Mouse (Mus musculus): Measurements from ENCODE around the gene Slc37a1.

DNA sequence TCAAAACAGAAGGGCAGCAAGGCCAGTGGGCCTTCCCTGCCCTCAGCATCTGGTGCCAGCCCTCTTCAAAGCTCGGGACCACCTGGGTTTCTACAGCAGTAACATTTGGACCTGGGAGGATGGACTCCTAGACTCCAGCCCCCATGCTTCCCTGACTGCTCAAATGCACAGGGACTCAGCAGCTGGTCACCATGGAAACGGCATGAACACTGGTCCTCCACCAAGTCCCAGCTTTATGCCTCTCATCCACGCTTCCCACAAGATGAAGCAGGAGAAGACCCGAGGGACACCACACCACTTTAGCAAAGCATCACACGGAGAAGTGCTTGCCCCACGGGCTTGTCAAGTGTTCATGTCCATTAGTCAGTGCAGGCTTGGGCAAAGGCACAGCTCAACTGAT lies 55.6 kb downstream of the Slc37a1 start:
- no peak for TF ChIP-seq CTCF (IDR thresholded peaks at IDR 0.05; ENCODE audit: borderline replicate concordance, extremely low read depth, insufficient read depth, insufficient read length)
- no peak for TF ChIP-seq POLR2A (IDR thresholded peaks at IDR 0.05; ENCODE audit: borderline replicate concordance, extremely low read depth, insufficient read depth, insufficient read length, poor library complexity, severe bottlenecking)

Measured in brain, embryonic 14.5 days (tissue).